Mouse (Mus musculus): ENCODE measurements around the gene Tmcc3.

The Tmcc3 gene

GRCm38 (mm10) chr10:94466313-94466712 lies 154.6 kb downstream of the Tmcc3 start:
- DNase-seq (ENCODE audit: low spot score in 2 of 2), result no peak

GRCm38 (mm10) chr10:94471487-94471886 lies 159.7 kb downstream of the Tmcc3 start:
- DNase-seq (ENCODE audit: low spot score in 2 of 2), result no peak

- no peak for DNase-seq (ENCODE audit: low spot score in 2 of 2)
Observed at GRCm38 (mm10) chr10:94473501-94473900, 161.8 kb downstream of the Tmcc3 start.

GRCm38 (mm10) chr10:94474185-94474584 lies 162.4 kb downstream of the Tmcc3 start:
- no peak for DNase-seq (ENCODE audit: low spot score in 2 of 2)

- DNase-seq (ENCODE audit: low spot score in 2 of 2), result no peak
Observed at GRCm38 (mm10) chr10:94477366-94478225, 165.8 kb downstream of the Tmcc3 start.

GRCm38 (mm10) chr10:94479646-94480045 lies 167.9 kb downstream of the Tmcc3 start:
- DNase-seq (ENCODE audit: low spot score in 2 of 2), result no peak

- DNase-seq (ENCODE audit: low spot score in 2 of 2), result no peak
Observed at GRCm38 (mm10) chr10:94480380-94481101, 168.8 kb downstream of the Tmcc3 start.

- no peak for DNase-seq (ENCODE audit: low spot score in 2 of 2)
Observed at GRCm38 (mm10) chr10:94481613-94482012, 169.9 kb downstream of the Tmcc3 start.

GRCm38 (mm10) chr10:94486179-94486578 lies 174.4 kb downstream of the Tmcc3 start:
- DNase-seq (ENCODE audit: low spot score in 2 of 2), result no peak

- DNase-seq (ENCODE audit: low spot score in 2 of 2), result no peak
Observed at GRCm38 (mm10) chr10:94489509-94489908, 177.8 kb downstream of the Tmcc3 start.

GRCm38 (mm10) chr10:94491006-94491405 lies 179.3 kb downstream of the Tmcc3 start:
- no peak for DNase-seq (ENCODE audit: low spot score in 2 of 2)

GRCm38 (mm10) chr10:94494403-94494846 lies 182.7 kb downstream of the Tmcc3 start:
- peak in 1 of 2 experiments; percentile 52 for DNase-seq (ENCODE audit: low spot score in 2 of 2)

- DNase-seq (ENCODE audit: low spot score in 2 of 2), result no peak
Observed at GRCm38 (mm10) chr10:94495496-94496235, 183.9 kb downstream of the Tmcc3 start.

- DNase-seq (ENCODE audit: low spot score in 2 of 2), result no peak
Observed at GRCm38 (mm10) chr10:94496826-94497440, 185.2 kb downstream of the Tmcc3 start.

- no peak for DNase-seq (ENCODE audit: low spot score in 2 of 2)
Observed at GRCm38 (mm10) chr10:94500210-94500876, 188.6 kb downstream of the Tmcc3 start.

- no peak for DNase-seq (ENCODE audit: low spot score in 2 of 2)
Observed at GRCm38 (mm10) chr10:94500877-94501273, 189.1 kb downstream of the Tmcc3 start.

GRCm38 (mm10) chr10:94501796-94502195 lies 190.0 kb downstream of the Tmcc3 start:
- DNase-seq (ENCODE audit: low spot score in 2 of 2), result no peak

- no peak for DNase-seq (ENCODE audit: low spot score in 2 of 2)
Observed at GRCm38 (mm10) chr10:94505248-94505772, 193.6 kb downstream of the Tmcc3 start.

- no peak for DNase-seq (ENCODE audit: low spot score in 2 of 2)
Observed at GRCm38 (mm10) chr10:94508863-94509262, 197.1 kb downstream of the Tmcc3 start.

GRCm38 (mm10) chr10:94512771-94513170 lies 201.0 kb downstream of the Tmcc3 start:
- no peak for DNase-seq (ENCODE audit: low spot score in 2 of 2)

- DNase-seq (ENCODE audit: low spot score in 2 of 2), result no peak
Observed at GRCm38 (mm10) chr10:94514091-94514505, 202.3 kb downstream of the Tmcc3 start.
